Mouse (Mus musculus) ES-Bruce4 (cell line): ENCODE measurements around the gene Itsn1.

Experiments used
- EP300 ChIP-seq: IDR thresholded peaks from 2 replicates; pipeline ENCODE4 v1.6.1; 2011; ENCODE audit warnings: low read depth, low read length; ENCODE audit not compliant: insufficient read depth
- POLR2A ChIP-seq: IDR thresholded peaks from one replicate; pipeline ENCODE4 v1.8.1; 2011; ENCODE audit warnings: low read length; ENCODE audit not compliant: insufficient read depth

DNA sequence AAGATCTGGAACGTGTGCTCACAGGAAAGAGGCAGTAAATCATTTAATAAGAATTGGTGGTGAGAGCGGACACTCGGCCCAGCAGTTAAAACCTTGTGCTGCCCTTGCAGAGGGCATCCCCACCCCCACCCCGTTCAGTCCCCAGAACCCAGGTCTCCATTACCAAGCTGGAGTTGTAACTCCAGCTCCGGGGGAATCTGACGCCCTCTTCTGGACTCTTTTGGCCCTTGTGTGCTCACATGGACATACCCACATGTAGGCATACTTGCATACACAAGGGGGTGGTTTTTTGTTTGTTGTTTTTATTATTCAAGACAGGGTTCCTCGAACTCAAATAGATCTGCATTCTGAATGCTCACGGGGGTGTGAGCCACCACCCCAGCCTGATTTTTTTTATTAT is 206.6 kb downstream of the Itsn1 start:
- no peak for TF ChIP-seq POLR2A
- no peak for TF ChIP-seq EP300
